Mouse (Mus musculus) MEL (cell line): ENCODE measurements around the gene Pik3cd. TPM values are rescaled to one million over a fixed set of nuclear protein-coding genes. Genes with fewer than 3 reads are reported as not detected.

Source experiments
- DNase-seq: peaks from one replicate; pipeline ENCODE4 v3.0.0; 2011; ENCODE audit warnings: low read depth, low spot score
- H3K27ac ChIP-seq: 2 replicates; pipeline ENCODE4 v1.5.1; 2012; ENCODE audit warnings: low read depth, mild to moderate bottlenecking, control low read depth, low read length, moderate library complexity; ENCODE audit not compliant: control insufficient read depth
- H3K27me3 ChIP-seq, 2 experiments: fragments of 150-350 bp in 1 of 2; sonication (generic) in 1 of 2; 2 replicates each; pipeline ENCODE4 v1.6.1; 2012; ENCODE audit warnings: low read length in 2 of 2, mild to moderate bottlenecking in 2 of 2, improper control_type of control experiment in 1 of 2, moderate library complexity in 1 of 2; ENCODE audit not compliant: insufficient read depth in 2 of 2, control insufficient read depth in 1 of 2
- H3K36me3 ChIP-seq, 2 experiments: 2 replicates each; pipeline ENCODE4 v1.6.1; 2012 to 2014; ENCODE audit warnings: low read length in 2 of 2, improper control_type of control experiment in 1 of 2, inconsistent platforms in 1 of 2, mild to moderate bottlenecking in 1 of 2; ENCODE audit not compliant: insufficient read depth in 2 of 2, control insufficient read depth in 1 of 2
- H3K4me1 ChIP-seq, 2 experiments: fragments of 150-350 bp in 1 of 2; sonication (generic) in 1 of 2; 2 replicates each; pipeline ENCODE4 v1.6.1; 2012; ENCODE audit warnings: low read length in 2 of 2, improper control_type of control experiment in 1 of 2, mild to moderate bottlenecking in 1 of 2; ENCODE audit not compliant: insufficient read depth in 2 of 2, control insufficient read depth in 1 of 2
- H3K4me3 ChIP-seq, 2 experiments: fragments of 150-350 bp in 1 of 2; sonication (generic) in 1 of 2; 2 replicates each; pipeline ENCODE4 v1.5.1; 2012; ENCODE audit warnings: low read depth in 2 of 2, low read length in 2 of 2, mild to moderate bottlenecking in 2 of 2, moderate library complexity in 2 of 2, control low read depth in 1 of 2, improper control_type of control experiment in 1 of 2; ENCODE audit not compliant: control insufficient read depth in 1 of 2, insufficient read depth in 1 of 2
- H3K79me2 ChIP-seq: 2 replicates; pipeline ENCODE4 v1.6.1; 2012; ENCODE audit warnings: mild to moderate bottlenecking, low read length, moderate library complexity; ENCODE audit not compliant: control insufficient read depth, poor library complexity, insufficient read depth
- H3K9ac ChIP-seq: 2 replicates; pipeline ENCODE4 v1.6.1; 2012; ENCODE audit warnings: low read depth, mild to moderate bottlenecking, control low read depth, low read length, moderate library complexity; ENCODE audit not compliant: control insufficient read depth, poor library complexity, severe bottlenecking
- H3K9me3 ChIP-seq: fragments of 150-350 bp; sonication (generic); replicated peaks from 2 replicates; pipeline ENCODE4 v1.6.1; 2012; ENCODE audit warnings: mild to moderate bottlenecking, low read length, improper control_type of control experiment, moderate library complexity; ENCODE audit not compliant: insufficient read depth
- BHLHE40 ChIP-seq: IDR thresholded peaks from 2 replicates; pipeline ENCODE4 v1.6.1; 2012; ENCODE audit warnings: low read depth, mild to moderate bottlenecking, inconsistent platforms, low read length, improper control_type of control experiment, borderline replicate concordance
- CHD1 ChIP-seq: IDR thresholded peaks from 2 replicates; pipeline ENCODE4 v1.6.1; 2012; ENCODE audit warnings: low read depth, mild to moderate bottlenecking, inconsistent platforms, low read length, improper control_type of control experiment
- ETS1 ChIP-seq: IDR thresholded peaks from 2 replicates; pipeline ENCODE4 v1.6.1; 2012; ENCODE audit warnings: low read depth, mild to moderate bottlenecking, inconsistent platforms, low read length, improper control_type of control experiment, moderate library complexity
- MYB ChIP-seq: IDR thresholded peaks from 2 replicates; pipeline ENCODE4 v1.6.1; 2011; ENCODE audit warnings: mild to moderate bottlenecking, low read depth, low read length, improper control_type of control experiment
- POLR2AphosphoS2 ChIP-seq: IDR thresholded peaks from 2 replicates; pipeline ENCODE4 v1.6.1; 2011; ENCODE audit warnings: low read length, improper control_type of control experiment
- RCOR1 ChIP-seq: IDR thresholded peaks from 2 replicates; pipeline ENCODE4 v1.6.1; 2012; ENCODE audit warnings: low read depth, mild to moderate bottlenecking, inconsistent platforms, low read length, improper control_type of control experiment
- SMC3 ChIP-seq: IDR thresholded peaks from 2 replicates; pipeline ENCODE4 v1.6.1; 2011; ENCODE audit warnings: low read depth, low read length, improper control_type of control experiment
- TCF12 ChIP-seq: IDR thresholded peaks from 2 replicates; pipeline ENCODE4 v1.6.1; 2014; ENCODE audit warnings: low read depth, mild to moderate bottlenecking, inconsistent platforms, low read length, improper control_type of control experiment, moderate library complexity
- USF1 ChIP-seq: IDR thresholded peaks from 2 replicates; pipeline ENCODE4 v1.6.1; 2014; ENCODE audit warnings: low read depth, mild to moderate bottlenecking, inconsistent platforms, low read length, improper control_type of control experiment, moderate library complexity
- USF2 ChIP-seq, 2 experiments: IDR thresholded peaks; 2 replicates each; pipeline ENCODE4 v1.6.1; 2011 to 2012; ENCODE audit warnings: improper control_type of control experiment in 2 of 2, low read length in 2 of 2, borderline replicate concordance in 1 of 2, inconsistent platforms in 1 of 2, low read depth in 1 of 2, mild to moderate bottlenecking in 1 of 2; ENCODE audit not compliant: insufficient read depth in 1 of 2
- ZC3H11A ChIP-seq: IDR thresholded peaks from 2 replicates; pipeline ENCODE4 v1.6.1; 2012; ENCODE audit warnings: low read depth, mild to moderate bottlenecking, inconsistent platforms, low read length, improper control_type of control experiment
- ZKSCAN1 ChIP-seq: IDR thresholded peaks from 2 replicates; pipeline ENCODE4 v1.6.1; 2012; ENCODE audit warnings: low read depth, mild to moderate bottlenecking, inconsistent platforms, low read length, improper control_type of control experiment, moderate library complexity
- ZMIZ1 ChIP-seq: IDR thresholded peaks from 2 replicates; pipeline ENCODE4 v1.6.1; 2012; ENCODE audit warnings: low read depth, mild to moderate bottlenecking, inconsistent platforms, low read length, improper control_type of control experiment, moderate library complexity
- ZNF384 ChIP-seq: IDR thresholded peaks from 2 replicates; pipeline ENCODE4 v1.6.1; 2012; ENCODE audit warnings: low read depth, mild to moderate bottlenecking, inconsistent platforms, low read length, improper control_type of control experiment
- polyA plus RNA-seq, 2 experiments: library from polyadenylated mRNA; stranded (reverse) in 1 of 2; unstranded in 1 of 2; fragments of >175 nt in 1 of 2; fragments of >200 nt in 1 of 2; gene quantifications; 2 replicates each; pipeline versions ENCODE4 v1.2.1 to v1.2.4; 2012; ENCODE audit warnings: low replicate concordance in 2 of 2, low read depth in 1 of 2; ENCODE audit not compliant: insufficient read length in 2 of 2, insufficient read depth in 1 of 2, missing spikeins in 1 of 2
- total RNA-seq: library from RNA; depleted of rRNA; stranded (reverse); fragments of 300-350 nt; gene quantifications from 2 replicates; pipeline ENCODE4 v1.2.3, GENCODE M21; 2012

The Pik3cd gene
- total and polyA plus RNA-seq, 3 experiments, result 45.9 to 152 (median 49.8) TPM

DNA sequence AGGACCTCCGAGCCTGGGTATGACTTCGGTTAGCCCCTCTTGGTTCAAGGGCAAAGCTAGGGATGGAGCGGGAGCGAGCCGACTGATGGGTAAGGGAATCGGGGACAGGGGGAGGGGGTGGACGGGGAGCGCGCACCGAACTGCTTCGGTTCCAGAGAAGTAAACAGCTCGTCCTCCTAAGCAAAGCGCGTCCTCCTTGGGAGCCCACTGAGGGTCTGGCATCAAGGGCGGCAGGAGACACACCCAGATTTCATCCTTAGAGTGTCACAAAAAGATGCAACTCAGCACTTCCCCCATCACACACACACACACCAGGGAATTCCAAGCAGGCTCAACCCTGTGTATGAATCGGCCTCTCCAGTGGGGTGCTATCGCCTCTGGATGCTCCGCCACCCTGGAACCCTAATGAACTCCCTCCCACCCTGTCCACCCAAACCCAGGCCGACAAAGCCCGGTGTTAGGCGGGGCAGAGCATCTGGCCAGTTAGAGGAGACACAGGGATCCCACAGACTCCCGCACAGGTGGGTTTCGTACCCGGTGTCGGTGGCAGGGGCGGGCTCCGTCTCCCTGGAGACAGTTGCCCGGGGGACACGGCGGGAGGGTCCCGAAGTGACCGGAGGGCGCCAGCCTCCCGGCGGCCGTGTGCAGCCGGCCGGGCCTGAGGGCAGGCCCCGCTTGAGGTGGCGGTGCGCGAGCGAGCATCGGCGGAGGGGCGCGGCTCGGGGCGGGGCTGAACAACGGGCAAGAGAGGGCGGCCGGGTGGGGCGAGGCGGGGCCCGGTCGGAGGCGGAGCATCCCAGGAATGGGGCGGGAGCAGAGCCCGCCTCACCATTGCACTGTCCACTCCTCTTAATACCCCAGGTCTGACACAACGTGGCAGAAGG lies 26.8 kb downstream of the Pik3cd start:
- no peaks in the 10 kb centered on the region for H3K4me1 ChIP-seq
- H3K36me3 ChIP-seq, result peaks cover 0 to 4% of the 10 kb centered on the region in 2 experiments; a peak in 2 of 4 replicates
- no peak overlapping the region for H3K9ac ChIP-seq

DNA sequence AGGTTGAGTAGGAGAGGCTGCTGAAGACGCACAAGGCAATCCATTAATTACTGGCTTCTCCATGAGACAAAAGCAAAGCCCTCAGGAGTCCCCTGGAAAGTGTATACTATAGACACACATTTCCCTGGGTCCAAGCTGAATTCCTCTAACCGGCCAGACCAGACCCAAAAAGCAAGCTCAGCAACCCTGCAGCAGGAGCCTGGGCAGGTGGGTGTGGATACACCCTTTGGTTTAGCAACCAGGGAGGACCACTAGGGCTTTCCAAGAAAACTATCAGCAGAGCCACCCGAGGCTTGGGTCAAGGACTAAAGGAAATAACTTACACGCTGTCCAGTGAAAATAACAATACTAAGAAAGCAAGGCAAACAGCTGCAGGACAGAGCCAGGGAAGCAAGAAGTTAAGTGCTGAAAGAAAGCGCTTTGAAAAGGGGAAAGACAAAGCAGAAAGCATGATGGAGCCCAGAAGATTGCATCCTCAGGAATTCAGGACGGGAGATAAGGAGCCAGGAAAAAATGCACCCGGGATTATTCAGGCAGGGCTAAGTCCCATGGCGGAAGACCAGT lies 27.5 kb downstream of the Pik3cd start:
- Histone ChIP-seq H3K27ac (no peak overlapping the region), H3K4me1 (no peaks in the 10 kb centered on the region), H3K79me2 (no peaks in the 10 kb centered on the region), H3K4me3 (no peak overlapping the region)
- TF ChIP-seq TCF12 (no peak), POLR2AphosphoS2 (no peak), RCOR1 (no peak), ETS1 (no peak), USF2 (IDR thresholded peaks at IDR 0.05; ENCODE audit: borderline replicate concordance in 1 of 2, insufficient read depth in 1 of 2, low read depth in 1 of 2, low read length in 2 of 2) (no peak), SMC3 (no peak), MYB (no peak), USF1 (no peak), ZNF384 (no peak)
- TF ChIP-seq, all 39 proteins: peak for 0
- no peak for DNase-seq
- Histone ChIP-seq H3K9ac (no peak overlapping the region), H3K36me3 (peaks cover 0 to 7% of the 10 kb centered on the region in 2 experiments; a peak in 2 of 4 replicates), H3K9me3 (no peaks in the 10 kb centered on the region), H3K27me3 (no peaks in the 10 kb centered on the region)

More for the DNA sequence above, 26.8 kb downstream of the Pik3cd start:
- TF ChIP-seq RCOR1 (no peak), POLR2AphosphoS2 (no peak), ZKSCAN1 (no peak), ZC3H11A (no peak), ZMIZ1 (no peak), BHLHE40 (no peak), CHD1 (no peak)
- no peaks in the 10 kb centered on the region for H3K79me2 ChIP-seq
- H3K27me3 ChIP-seq, result no peaks in the 10 kb centered on the region
- no peak overlapping the region for H3K4me3 ChIP-seq
- H3K9me3 ChIP-seq, result no peaks in the 10 kb centered on the region
- no peak overlapping the region for H3K27ac ChIP-seq
- DNase-seq, result no peak
